Mouse (Mus musculus) cerebellum, adult 11-12 months (tissue): ENCODE measurements around the gene Emilin1.

Source experiments
- DNase-seq: peaks from one replicate; pipeline ENCODE4 v3.0.0; 2022

The Emilin1 gene

GRCm38 (mm10) chr5:30908426-30909299 lies 4.5 kb upstream of the Emilin1 start:
- DNase-seq = no peak

- DNase-seq = no peak
Observed at GRCm38 (mm10) chr5:30909300-30909659, 3.9 kb upstream of the Emilin1 start.

GRCm38 (mm10) chr5:30909863-30910262 lies 3.3 kb upstream of the Emilin1 start:
- no peak for DNase-seq

GRCm38 (mm10) chr5:30910481-30910880 lies 2.7 kb upstream of the Emilin1 start:
- no peak for DNase-seq

- no peak for DNase-seq
Observed at GRCm38 (mm10) chr5:30912156-30912555, 1.0 kb upstream of the Emilin1 start.

- DNase-seq = no peak
Observed at GRCm38 (mm10) chr5:30914101-30914635, 966 bp downstream of the Emilin1 start.

GRCm38 (mm10) chr5:30914849-30915248 lies 1.6 kb downstream of the Emilin1 start:
- peak; percentile 53 for DNase-seq

- DNase-seq = peak; percentile 62
Observed at GRCm38 (mm10) chr5:30915456-30915855, 2.3 kb downstream of the Emilin1 start.

- DNase-seq = peak; percentile 92
Observed at GRCm38 (mm10) chr5:30915974-30916433, 2.8 kb downstream of the Emilin1 start.

GRCm38 (mm10) chr5:30916841-30917240 lies 3.6 kb downstream of the Emilin1 start:
- DNase-seq = no peak

- DNase-seq = peak; percentile 49
Observed at GRCm38 (mm10) chr5:30917348-30917747, 4.1 kb downstream of the Emilin1 start.

GRCm38 (mm10) chr5:30917891-30918670 lies 4.9 kb downstream of the Emilin1 start:
- peak; percentile 48 for DNase-seq

- DNase-seq = no peak
Observed at GRCm38 (mm10) chr5:30918691-30919090, 5.5 kb downstream of the Emilin1 start.

GRCm38 (mm10) chr5:30919831-30920614 lies 6.8 kb downstream of the Emilin1 start:
- no peak for DNase-seq

GRCm38 (mm10) chr5:30920621-30921020 lies 7.4 kb downstream of the Emilin1 start:
- DNase-seq = peak; percentile 66

GRCm38 (mm10) chr5:30921256-30922033 lies 8.2 kb downstream of the Emilin1 start, which contains the start of gene Khk:
Gene Khk (plus strand): TSS chr5:30921431.
- DNase-seq = peak; percentile 87

GRCm38 (mm10) chr5:30922581-30923041 lies 9.4 kb downstream of the Emilin1 start:
- DNase-seq = peak; percentile 41

GRCm38 (mm10) chr5:30923119-30923518 lies 9.9 kb downstream of the Emilin1 start:
- no peak for DNase-seq

- no peak for DNase-seq
Observed at GRCm38 (mm10) chr5:30924614-30925013, 11.4 kb downstream of the Emilin1 start.

GRCm38 (mm10) chr5:30925217-30925616 lies 12.0 kb downstream of the Emilin1 start:
- DNase-seq = no peak

GRCm38 (mm10) chr5:30926073-30926472 lies 12.9 kb downstream of the Emilin1 start:
- DNase-seq = no peak
